Mouse (Mus musculus) stomach, postnatal 0 days (tissue): ENCODE data around the gene Arhgap18. TPM values are rescaled to one million over a fixed set of nuclear protein-coding genes. Genes with fewer than 3 reads are reported as not detected.
A peak's percentile ranks its signal among the peaks of the same experiment; 100 is the strongest.

Source experiments
- ATAC-seq: fragments of 200-750 bp; cut with Nextera tagmentation; 2 replicates; pipeline ENCODE4 v1.8.0; 2017; ENCODE audit not compliant: low FRiP score, low TSS enrichment
- DNase-seq: peaks from one replicate; pipeline ENCODE4 v3.0.0-alpha.2; 2016; ENCODE audit warnings: low spot score
- H3K27ac ChIP-seq: fragments of 300-500 bp; sonication (generic); replicated peaks from 2 replicates; pipeline ENCODE4 v1.5.1; 2014; ENCODE audit warnings: mild to moderate bottlenecking, control low read depth
- H3K27me3 ChIP-seq: fragments of 300-500 bp; sonication (generic); 2 replicates; pipeline ENCODE4 v1.6.1; 2014; ENCODE audit warnings: low read length; ENCODE audit not compliant: control insufficient read depth, insufficient read depth
- H3K36me3 ChIP-seq: fragments of 300-500 bp; sonication (generic); 2 replicates; pipeline ENCODE4 v1.6.1; 2014; ENCODE audit warnings: low read length, mixed read lengths; ENCODE audit not compliant: control insufficient read depth, insufficient read depth
- H3K4me1 ChIP-seq: fragments of 300-500 bp; sonication (generic); replicated peaks from 2 replicates; pipeline ENCODE4 v1.6.1; 2014; ENCODE audit warnings: antibody characterized with exemption; ENCODE audit not compliant: control insufficient read depth, insufficient read depth
- H3K4me2 ChIP-seq: fragments of 300-500 bp; sonication (generic); replicated peaks from 2 replicates; pipeline ENCODE4 v1.6.1; 2014; ENCODE audit warnings: low read depth, mild to moderate bottlenecking, control low read depth, moderate library complexity
- H3K4me3 ChIP-seq: fragments of 300-500 bp; sonication (generic); 2 replicates; pipeline ENCODE4 v1.5.1; 2014; ENCODE audit warnings: low read depth, low read length, control low read depth
- H3K9ac ChIP-seq: fragments of 300-500 bp; sonication (generic); 2 replicates; pipeline ENCODE4 v1.6.1; 2014; ENCODE audit warnings: mild to moderate bottlenecking, low read length, control low read depth, mixed read lengths
- H3K9me3 ChIP-seq: fragments of 300-500 bp; sonication (generic); 2 replicates; pipeline ENCODE4 v1.6.1; 2016; ENCODE audit warnings: low read length; ENCODE audit not compliant: control insufficient read depth
- CTCF ChIP-seq: IDR thresholded peaks from 2 replicates; pipeline ENCODE4 v1.5.1; 2016; ENCODE audit warnings: antibody characterized with exemption, low read depth, mild to moderate bottlenecking, moderate library complexity
- EP300 ChIP-seq: optimal IDR thresholded peaks from 2 replicates; pipeline ENCODE3; 2016; ENCODE audit warnings: antibody characterized with exemption
- WGBS: fragments of 180-500 bp; shearing (Covaris S2); extraction: QIAGEN DNeasy Blood & Tissue Kit; methylation state at CpG from one replicate; pipeline ENCODE4 v1.1.7; 2014; 5-methylcytosine and 5-hydroxymethylcytosine counted together
- polyA plus RNA-seq: library from polyadenylated mRNA; unstranded; fragments of >200 nt; fragmentation: Nextera tagmentation; extraction: Ambion mirVana; gene quantifications from 2 replicates; pipeline ENCODE4 v1.2.1, GENCODE M21; 2015

Arhgap18 gene
- polyA plus RNA-seq, 1 experiment from 2014 or later: 15.1 TPM

- no peaks in the 10 kb centered on the region for H3K27me3 ChIP-seq
- H3K9me3 ChIP-seq: no peaks in the 10 kb centered on the region
- DNase-seq (no peak), ATAC-seq (peak; percentile 54; the same call in 1 of the 2 replicates)
- TF ChIP-seq EP300 (no peak), CTCF (no peak)
- no peak overlapping the region for H3K9ac ChIP-seq
- no peaks in the 10 kb centered on the region for H3K36me3 ChIP-seq
- no peak overlapping the region for H3K27ac ChIP-seq
- H3K4me2 ChIP-seq: no peak overlapping the region
- 37% methylated on average over 6 of the region's 6 CpGs for WGBS
- H3K4me3 ChIP-seq: no peak overlapping the region
- no peaks in the 10 kb centered on the region for H3K4me1 ChIP-seq
Measured at GRCm38 (mm10) chr10:26849854-26850253, 96.6 kb downstream of the Arhgap18 start.

GRCm38 (mm10) chr10:26854556-26855100, 101.4 kb downstream of the Arhgap18 start:
- Histone ChIP-seq H3K4me3 (no peak overlapping the region), H3K4me1 (no peaks in the 10 kb centered on the region), H3K9ac (no peak overlapping the region), H3K27me3 (no peaks in the 10 kb centered on the region), H3K9me3 (no peaks in the 10 kb centered on the region), H3K4me2 (no peak overlapping the region), H3K36me3 (no peaks in the 10 kb centered on the region), H3K27ac (no peak overlapping the region)
- DNase-seq: no peak
- ATAC-seq: peak; percentile 87
- WGBS: 85% methylated on average over 5 of the region's 5 CpGs
- TF ChIP-seq EP300: no peak
- no peak for TF ChIP-seq CTCF

- no peak for DNase-seq
- 67% methylated on average over 8 of the region's 8 CpGs for WGBS
Measured at GRCm38 (mm10) chr10:26855851-26856535, 102.8 kb downstream of the Arhgap18 start.

GRCm38 (mm10) chr10:26857583-26857982, 104.4 kb downstream of the Arhgap18 start:
- Histone ChIP-seq H3K4me2 (no peak overlapping the region), H3K36me3 (no peaks in the 10 kb centered on the region), H3K27me3 (no peaks in the 10 kb centered on the region), H3K9ac (no peak overlapping the region), H3K4me1 (no peaks in the 10 kb centered on the region), H3K4me3 (no peak overlapping the region), H3K9me3 (no peaks in the 10 kb centered on the region), H3K27ac (no peak overlapping the region)
- no peak for ATAC-seq
- WGBS: 90% methylated on average over 4 of the region's 4 CpGs
- no peak for DNase-seq
- no peak for TF ChIP-seq EP300
- TF ChIP-seq CTCF: no peak

More at GRCm38 (mm10) chr10:26855851-26856535, 102.8 kb downstream of the Arhgap18 start:
- Histone ChIP-seq H3K27ac (no peak overlapping the region), H3K27me3 (no peaks in the 10 kb centered on the region), H3K4me2 (no peak overlapping the region), H3K9me3 (no peaks in the 10 kb centered on the region), H3K36me3 (no peaks in the 10 kb centered on the region), H3K9ac (no peak overlapping the region), H3K4me1 (no peaks in the 10 kb centered on the region), H3K4me3 (no peak overlapping the region)
- TF ChIP-seq EP300: no peak
- TF ChIP-seq CTCF: no peak
- ATAC-seq: no peak

- ATAC-seq: no peak
- no peaks in the 10 kb centered on the region for H3K9me3 ChIP-seq
- no peak for TF ChIP-seq CTCF
- no peak for TF ChIP-seq EP300
- no peak for DNase-seq
- H3K4me2 ChIP-seq: no peak overlapping the region
- H3K9ac ChIP-seq: no peak overlapping the region
- H3K27me3 ChIP-seq: no peaks in the 10 kb centered on the region
- WGBS: 63% methylated on average over 4 of the region's 4 CpGs
- H3K27ac ChIP-seq: no peak overlapping the region
- H3K4me3 ChIP-seq: no peak overlapping the region
- H3K4me1 ChIP-seq: no peaks in the 10 kb centered on the region
- H3K36me3 ChIP-seq: no peaks in the 10 kb centered on the region
Measured at GRCm38 (mm10) chr10:26858537-26858936, 105.3 kb downstream of the Arhgap18 start.

- ATAC-seq (no peak), DNase-seq (no peak)
- H3K27me3 ChIP-seq: no peaks in the 10 kb centered on the region
Measured at GRCm38 (mm10) chr10:26861231-26861630, 108.0 kb downstream of the Arhgap18 start.

More at GRCm38 (mm10) chr10:26861231-26861630, 108.0 kb downstream of the Arhgap18 start:
- Histone ChIP-seq H3K9ac (no peak overlapping the region), H3K4me2 (no peak overlapping the region), H3K27ac (no peak overlapping the region), H3K4me1 (no peaks in the 10 kb centered on the region), H3K36me3 (no peaks in the 10 kb centered on the region), H3K4me3 (no peak overlapping the region), H3K9me3 (no peaks in the 10 kb centered on the region)
- TF ChIP-seq EP300: no peak
- TF ChIP-seq CTCF: no peak
